Mouse (Mus musculus): ENCODE data around the gene Arhgap10. TPM values are rescaled to one million over a fixed set of nuclear protein-coding genes. Genes with fewer than 3 reads are reported as not detected.

Gene Arhgap10
- polyA plus RNA-seq, 1 experiment from 2014 or later: 20.7 TPM

DNA sequence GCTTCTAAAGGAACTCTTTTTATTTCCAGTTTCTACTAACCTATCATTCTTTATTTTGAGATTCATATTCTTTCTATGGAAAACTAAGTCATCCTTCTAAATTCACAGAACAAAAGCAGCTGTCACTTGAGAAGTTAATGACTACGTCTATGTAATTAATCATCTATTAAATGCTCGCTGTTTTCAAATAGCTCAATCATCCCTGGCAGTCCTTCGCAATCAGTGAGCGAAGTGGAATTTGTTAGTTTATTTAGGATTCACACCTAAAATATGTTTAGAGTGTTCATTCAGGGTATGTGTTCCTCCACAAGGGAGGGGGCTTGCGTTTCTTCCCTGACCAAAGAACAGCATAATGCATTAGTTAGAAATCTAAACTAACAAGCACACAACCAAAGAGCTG lies 156.9 kb downstream of the Arhgap10 start:
- H3K27me3 ChIP-seq (replicated peaks): no peaks in the 10 kb centered on the region
- no peak overlapping the region for H3K27ac ChIP-seq (replicated peaks)
- H3K4me3 ChIP-seq: no peak overlapping the region
- peaks cover 47% of the 10 kb centered on the region for H3K36me3 ChIP-seq
- no peak overlapping the region for H3K9ac ChIP-seq
- ATAC-seq (ENCODE audit: extremely low read depth, insufficient number of reproducible peaks, low FRiP score, low TSS enrichment): no peak
- H3K9me3 ChIP-seq: no peaks in the 10 kb centered on the region
- 90% methylated on average over 5 of the region's 5 CpGs for WGBS
- peaks cover 14% of the 10 kb centered on the region; the same call in 1 of the 2 replicates for H3K4me1 ChIP-seq
- H3K4me2 ChIP-seq: no peak overlapping the region

DNA sequence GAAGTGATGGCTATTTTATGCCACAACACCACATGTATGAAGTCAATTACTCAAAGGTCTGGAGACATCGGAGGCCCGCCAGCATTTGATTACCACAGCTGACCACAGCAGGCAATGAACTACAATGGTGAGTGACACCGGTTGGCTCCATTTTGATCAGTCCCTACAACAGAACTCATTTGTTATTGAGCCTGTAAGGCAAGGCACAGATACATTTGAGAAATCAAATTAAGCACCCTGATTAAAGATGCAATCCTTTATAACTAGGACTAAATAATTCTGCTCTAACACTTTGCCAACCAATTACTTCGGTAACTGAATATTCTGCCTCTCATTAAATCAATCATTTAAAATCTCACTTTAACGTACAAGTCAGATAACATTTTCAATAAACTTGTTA lies 157.3 kb downstream of the Arhgap10 start:
- ATAC-seq (ENCODE audit: extremely low read depth, insufficient number of reproducible peaks, low FRiP score, low TSS enrichment): no peak
- Histone ChIP-seq H3K4me3 (no peak overlapping the region), H3K9me3 (no peaks in the 10 kb centered on the region), H3K4me1 (peaks cover 14% of the 10 kb centered on the region; the same call in 1 of the 2 replicates), H3K4me2 (no peak overlapping the region), H3K9ac (no peak overlapping the region), H3K36me3 (peaks cover 43% of the 10 kb centered on the region), H3K27ac (replicated peaks) (no peak overlapping the region), H3K27me3 (replicated peaks) (no peaks in the 10 kb centered on the region)
- WGBS: 93% methylated on average over 5 of the region's 5 CpGs

DNA sequence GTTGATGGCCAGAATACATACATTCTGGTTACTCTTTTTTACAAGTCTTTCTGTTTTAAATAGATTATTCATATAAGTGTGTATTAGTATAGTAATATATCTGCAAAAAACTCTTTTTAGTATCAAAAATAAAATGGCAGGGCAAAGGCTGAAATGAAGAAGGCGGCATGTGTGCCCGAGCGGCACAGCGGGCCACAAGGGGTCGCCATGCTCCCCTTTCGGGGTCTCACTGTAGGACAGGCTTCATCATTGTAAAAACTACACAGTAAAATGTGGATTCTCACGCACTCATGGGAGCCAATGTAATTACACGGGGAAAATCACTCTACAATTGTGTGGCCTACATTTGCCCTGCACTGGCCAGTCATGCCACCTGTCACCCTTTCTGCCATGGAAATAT lies 160.6 kb downstream of the Arhgap10 start:
- peaks cover 14% of the 10 kb centered on the region; the same call in 1 of the 2 replicates for H3K4me1 ChIP-seq
- no peak for ATAC-seq (ENCODE audit: extremely low read depth, insufficient number of reproducible peaks, low FRiP score, low TSS enrichment)
- H3K27me3 ChIP-seq (replicated peaks): no peaks in the 10 kb centered on the region
- no peak overlapping the region for H3K27ac ChIP-seq (replicated peaks)
- H3K9ac ChIP-seq: no peak overlapping the region
- WGBS: 78% methylated on average over 8 of the region's 8 CpGs
- H3K4me3 ChIP-seq: no peak overlapping the region
- no peaks in the 10 kb centered on the region for H3K9me3 ChIP-seq
- no peak overlapping the region for H3K4me2 ChIP-seq
- H3K36me3 ChIP-seq: peaks cover 32% of the 10 kb centered on the region

DNA sequence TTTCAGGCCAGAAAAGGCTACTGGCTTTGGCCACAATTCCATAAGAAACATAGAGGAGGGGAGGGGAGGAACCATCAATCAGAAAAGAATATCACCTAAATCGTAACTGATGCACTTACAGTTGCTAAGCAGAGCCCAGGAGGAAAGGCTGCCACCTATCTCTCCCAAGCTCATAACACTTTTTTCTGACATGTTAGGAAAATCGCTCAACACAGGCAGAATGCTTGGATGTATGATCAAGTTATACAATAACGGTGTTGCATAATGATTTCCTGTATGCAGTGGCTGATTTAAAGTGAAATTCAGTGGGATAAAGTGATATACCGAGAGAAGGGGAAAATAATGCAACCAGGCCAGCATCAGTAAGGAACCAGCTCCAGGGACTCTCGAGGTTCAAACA lies 162.4 kb downstream of the Arhgap10 start:
- ATAC-seq (ENCODE audit: extremely low read depth, insufficient number of reproducible peaks, low FRiP score, low TSS enrichment): no peak
- Histone ChIP-seq H3K4me2 (no peak overlapping the region), H3K36me3 (peaks cover 33% of the 10 kb centered on the region), H3K9ac (no peak overlapping the region), H3K4me1 (peaks cover 16% of the 10 kb centered on the region; the same call in 1 of the 2 replicates), H3K27me3 (replicated peaks) (no peaks in the 10 kb centered on the region), H3K9me3 (no peaks in the 10 kb centered on the region), H3K4me3 (no peak overlapping the region), H3K27ac (replicated peaks) (no peak overlapping the region)
- WGBS: 80% methylated on average over 5 of the region's 5 CpGs

GRCm38 (mm10) chr8:77354189-77354588 lies 163.6 kb downstream of the Arhgap10 start:
- Histone ChIP-seq H3K9ac (no peak overlapping the region), H3K36me3 (peaks cover 25% of the 10 kb centered on the region), H3K27ac (replicated peaks) (no peak overlapping the region), H3K27me3 (replicated peaks) (no peaks in the 10 kb centered on the region), H3K4me3 (no peak overlapping the region), H3K4me2 (no peak overlapping the region), H3K4me1 (peaks cover 25% of the 10 kb centered on the region; the same call in 1 of the 2 replicates), H3K9me3 (no peaks in the 10 kb centered on the region)
- 73% methylated on average over 1 of the region's 1 CpGs for WGBS
- ATAC-seq (ENCODE audit: extremely low read depth, insufficient number of reproducible peaks, low FRiP score, low TSS enrichment): no peak

GRCm38 (mm10) chr8:77351177-77351860 lies 166.4 kb downstream of the Arhgap10 start:
- Histone ChIP-seq H3K4me3 (no peak overlapping the region), H3K27ac (replicated peaks) (no peak overlapping the region), H3K4me2 (no peak overlapping the region), H3K36me3 (peaks cover 10% of the 10 kb centered on the region), H3K9ac (no peak overlapping the region), H3K27me3 (replicated peaks) (no peaks in the 10 kb centered on the region), H3K9me3 (no peaks in the 10 kb centered on the region), H3K4me1 (peaks cover 14% of the 10 kb centered on the region; the same call in 1 of the 2 replicates)
- no peak for ATAC-seq (ENCODE audit: extremely low read depth, insufficient number of reproducible peaks, low FRiP score, low TSS enrichment)
- WGBS: 83% methylated on average over 9 of the region's 9 CpGs

DNA sequence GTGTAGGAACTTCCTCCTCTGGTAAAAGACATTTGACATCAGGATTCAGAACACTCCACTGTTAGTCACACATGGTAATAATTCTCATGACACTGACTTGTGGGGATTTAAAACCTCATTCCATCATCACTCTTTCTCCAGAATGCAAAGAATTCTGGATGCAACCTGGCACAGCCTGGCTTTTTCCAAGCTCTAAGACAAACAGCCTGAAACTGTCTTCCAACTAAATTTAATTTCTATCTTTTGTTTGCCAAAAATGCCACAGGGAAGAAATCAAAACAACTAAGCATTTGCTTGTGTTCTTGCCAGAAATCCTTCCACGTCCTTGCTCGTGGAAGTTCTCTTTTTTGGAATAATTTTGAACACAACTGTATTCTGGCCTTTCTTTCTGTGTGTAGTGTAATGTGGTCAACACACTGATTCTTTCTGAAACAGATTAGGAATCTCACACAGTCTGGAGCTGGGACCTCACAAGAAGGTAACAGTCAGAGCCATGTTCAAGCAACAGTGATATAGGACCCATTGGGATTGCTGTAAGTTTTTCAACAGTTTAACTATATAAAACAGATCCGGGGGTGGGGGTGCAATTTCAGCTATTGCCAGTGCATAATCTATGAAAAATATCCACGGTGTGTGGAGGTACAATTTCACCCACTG lies 167.5 kb downstream of the Arhgap10 start:
- Histone ChIP-seq H3K9ac (no peak overlapping the region), H3K9me3 (no peaks in the 10 kb centered on the region), H3K27me3 (replicated peaks) (no peaks in the 10 kb centered on the region), H3K36me3 (peaks cover 16% of the 10 kb centered on the region), H3K4me1 (peaks cover 14% of the 10 kb centered on the region; the same call in 1 of the 2 replicates), H3K27ac (replicated peaks) (no peak overlapping the region), H3K4me2 (no peak overlapping the region), H3K4me3 (no peak overlapping the region)
- ATAC-seq (ENCODE audit: extremely low read depth, insufficient number of reproducible peaks, low FRiP score, low TSS enrichment): no peak
- WGBS: 72% methylated on average over 4 of the region's 4 CpGs

GRCm38 (mm10) chr8:77343916-77344315 lies 173.8 kb downstream of the Arhgap10 start:
- no peak overlapping the region for H3K9ac ChIP-seq
- H3K27ac ChIP-seq (replicated peaks): no peak overlapping the region
- H3K4me2 ChIP-seq: no peak overlapping the region
- ATAC-seq (ENCODE audit: extremely low read depth, insufficient number of reproducible peaks, low FRiP score, low TSS enrichment): no peak
- WGBS: 76% methylated on average over 6 of the region's 6 CpGs
- peaks cover 27% of the 10 kb centered on the region for H3K4me1 ChIP-seq
- no peak overlapping the region for H3K4me3 ChIP-seq
- peaks cover 32% of the 10 kb centered on the region for H3K36me3 ChIP-seq
- no peaks in the 10 kb centered on the region for H3K9me3 ChIP-seq
- no peaks in the 10 kb centered on the region for H3K27me3 ChIP-seq (replicated peaks)

DNA sequence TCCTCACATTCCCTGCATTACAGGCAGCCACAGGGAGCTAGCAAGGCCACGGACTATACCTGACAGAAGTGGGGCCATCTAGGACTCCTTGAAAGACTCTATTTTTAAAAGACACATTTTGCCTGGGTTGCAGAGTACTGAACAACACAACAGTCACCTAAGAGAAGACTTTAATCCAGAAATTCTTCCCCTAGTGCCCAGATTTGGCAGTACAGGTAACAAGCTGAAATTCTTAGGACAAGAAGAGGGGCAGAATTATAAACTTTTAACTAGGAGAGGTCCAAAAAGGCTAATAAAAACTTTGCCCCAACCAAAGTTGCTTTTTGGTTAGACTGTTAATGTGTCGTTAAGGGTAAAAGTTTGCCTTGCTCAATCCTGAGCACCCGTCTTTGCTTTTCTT lies 174.4 kb downstream of the Arhgap10 start:
- ATAC-seq (ENCODE audit: extremely low read depth, insufficient number of reproducible peaks, low FRiP score, low TSS enrichment): no peak
- 85% methylated on average over 3 of the region's 3 CpGs for WGBS
- peaks cover 32% of the 10 kb centered on the region for H3K36me3 ChIP-seq

GRCm38 (mm10) chr8:77342144-77342543 lies 175.6 kb downstream of the Arhgap10 start:
- peaks cover 32% of the 10 kb centered on the region for H3K36me3 ChIP-seq
- H3K4me3 ChIP-seq: no peak overlapping the region
- no peaks in the 10 kb centered on the region for H3K9me3 ChIP-seq
- 64% methylated on average over 4 of the region's 4 CpGs for WGBS
- no peak overlapping the region for H3K4me2 ChIP-seq
- H3K9ac ChIP-seq: 0 out of 2 replicates have a peak overlapping the region, but pooled peaks have one; percentile 16
- peaks cover 39% of the 10 kb centered on the region for H3K4me1 ChIP-seq
- H3K27me3 ChIP-seq (replicated peaks): no peaks in the 10 kb centered on the region
- ATAC-seq (ENCODE audit: extremely low read depth, insufficient number of reproducible peaks, low FRiP score, low TSS enrichment): no peak
- 0 out of 2 replicates have a peak overlapping the region, but pooled peaks have one; percentile 26 for H3K27ac ChIP-seq (replicated peaks)

More for the DNA sequence above, 174.4 kb downstream of the Arhgap10 start:
- no peaks in the 10 kb centered on the region for H3K9me3 ChIP-seq
- H3K27me3 ChIP-seq (replicated peaks): no peaks in the 10 kb centered on the region
- no peak overlapping the region for H3K27ac ChIP-seq (replicated peaks)
- peaks cover 27% of the 10 kb centered on the region for H3K4me1 ChIP-seq
- H3K9ac ChIP-seq: no peak overlapping the region
- H3K4me3 ChIP-seq: no peak overlapping the region
- no peak overlapping the region for H3K4me2 ChIP-seq

DNA sequence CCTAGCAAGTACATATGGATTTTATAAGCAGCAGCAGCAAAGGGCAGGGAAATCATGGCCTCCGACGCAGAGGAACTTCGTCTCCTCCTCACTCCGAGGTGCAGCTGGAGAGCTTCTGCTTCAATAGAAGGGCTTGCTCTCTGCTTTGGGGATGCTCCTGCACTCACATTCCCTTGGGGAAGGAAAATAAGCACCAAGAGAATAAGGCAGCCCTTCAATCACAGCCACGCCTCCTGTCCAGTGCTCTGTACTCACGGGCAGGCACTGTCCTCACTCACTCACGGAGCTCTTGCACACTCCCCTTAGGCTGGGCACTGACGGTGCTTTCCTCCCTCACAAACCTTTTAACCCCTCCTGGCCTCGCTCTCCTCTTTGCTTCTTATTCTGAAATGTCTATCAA lies 176.4 kb downstream of the Arhgap10 start:
- no peaks in the 10 kb centered on the region for H3K9me3 ChIP-seq
- WGBS: 53% methylated on average over 9 of the region's 9 CpGs
- H3K4me2 ChIP-seq: no peak overlapping the region
- ATAC-seq (ENCODE audit: extremely low read depth, insufficient number of reproducible peaks, low FRiP score, low TSS enrichment): no peak
- no peaks in the 10 kb centered on the region for H3K27me3 ChIP-seq (replicated peaks)
- no peak overlapping the region for H3K4me3 ChIP-seq
- peaks cover 46% of the 10 kb centered on the region for H3K4me1 ChIP-seq
- no peak overlapping the region for H3K27ac ChIP-seq (replicated peaks)
- 0 out of 2 replicates have a peak overlapping the region, but pooled peaks have one; percentile 16 for H3K9ac ChIP-seq
- peaks cover 32% of the 10 kb centered on the region for H3K36me3 ChIP-seq
